Mouse (Mus musculus): ENCODE results near the gene Alk. TPM values are rescaled to one million over a fixed set of nuclear protein-coding genes. Genes with fewer than 3 reads are reported as not detected.
"Not testable (repeated sequence)": the region's sequence is repeated elsewhere in the genome, so short reads cannot be mapped to it uniquely, and the experiment has no call there.

The Alk gene
- total RNA-seq, 2 experiments from 2014 or later: not detected

DNA sequence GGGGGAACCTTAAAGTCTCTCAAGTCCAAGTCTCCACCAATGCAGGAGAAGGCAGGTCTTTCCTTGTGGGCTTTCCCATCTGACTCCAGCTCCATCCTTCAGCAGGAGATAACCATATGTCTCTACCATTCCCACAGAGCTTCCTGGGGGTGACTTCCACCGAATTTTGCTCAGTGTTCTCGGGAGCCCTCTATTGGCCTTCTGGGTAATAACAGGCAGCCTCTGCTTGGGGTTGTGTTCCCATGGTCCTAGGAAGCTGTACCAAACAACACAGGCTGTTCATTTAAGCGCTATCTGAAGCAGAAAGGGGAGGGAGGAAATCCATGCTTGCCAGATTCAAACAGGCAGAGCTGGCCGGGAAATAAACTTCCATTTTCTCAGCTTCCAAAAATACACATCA is 82.0 kb downstream of the Alk start:
- Histone ChIP-seq H3K27ac (no peak overlapping the region), H3K4me3 (no peak overlapping the region)
- DNase-seq: peak; percentile 46
- intact Hi-C loops (cut with DNase I): loop anchor here (10.0 kb wide), 2 partner anchors 158 to 558 kb away; no protein-coding TSS in a partner anchor
- TF ChIP-seq CTCF (IDR thresholded peaks at IDR 0.05): peak; percentile 79

DNA sequence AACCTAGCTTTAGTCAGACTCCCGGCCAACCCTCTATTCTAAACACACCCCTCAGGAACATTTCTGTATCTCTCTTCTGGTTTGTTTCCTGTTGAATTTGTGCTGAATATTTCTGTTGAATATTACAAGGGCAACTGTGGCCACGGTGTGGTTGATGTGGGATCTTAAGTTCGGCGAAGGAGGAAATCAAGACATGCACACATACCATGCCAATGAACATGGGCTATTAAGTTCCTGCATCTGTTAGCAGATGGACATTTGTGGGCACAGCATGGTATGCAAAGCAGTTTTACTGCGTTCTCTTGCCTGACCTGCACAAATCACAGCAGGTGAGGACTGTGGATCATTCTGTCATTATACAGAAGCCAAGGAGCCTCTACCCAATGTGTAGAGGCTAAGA is 83.1 kb downstream of the Alk start:
- H3K27ac ChIP-seq: no peak overlapping the region
- intact Hi-C loops (cut with DNase I): loop anchor here (10.0 kb wide), 2 partner anchors 157 to 557 kb away; no protein-coding TSS in a partner anchor
- no peak overlapping the region for H3K4me3 ChIP-seq
- TF ChIP-seq CTCF (IDR thresholded peaks at IDR 0.05): no peak
- no peak for DNase-seq

DNA sequence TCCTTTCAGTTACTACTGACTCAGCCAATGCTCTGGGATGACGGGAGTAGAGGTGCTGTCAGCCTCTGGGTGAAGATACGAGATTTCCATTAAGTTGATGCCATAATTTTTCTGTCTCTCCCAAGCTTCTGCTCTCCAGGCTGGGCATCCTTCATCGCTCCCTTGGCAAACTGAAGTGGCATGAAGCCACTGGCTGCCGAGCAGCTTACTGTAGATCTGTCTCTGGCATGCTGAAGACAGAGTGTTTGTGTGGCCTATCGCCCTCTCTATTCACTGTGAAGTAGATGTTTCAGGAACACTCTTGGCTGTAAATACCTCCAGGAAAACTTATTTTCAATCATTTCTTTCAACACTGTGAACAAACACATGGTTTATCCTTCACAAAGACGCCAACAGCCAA is 93.7 kb downstream of the Alk start:
- H3K4me3 ChIP-seq: no peak overlapping the region
- DNase-seq: no peak
- intact Hi-C loops (cut with DNase I): no loop called here
- TF ChIP-seq CTCF (IDR thresholded peaks at IDR 0.05): no peak
- no peak overlapping the region for H3K27ac ChIP-seq

DNA sequence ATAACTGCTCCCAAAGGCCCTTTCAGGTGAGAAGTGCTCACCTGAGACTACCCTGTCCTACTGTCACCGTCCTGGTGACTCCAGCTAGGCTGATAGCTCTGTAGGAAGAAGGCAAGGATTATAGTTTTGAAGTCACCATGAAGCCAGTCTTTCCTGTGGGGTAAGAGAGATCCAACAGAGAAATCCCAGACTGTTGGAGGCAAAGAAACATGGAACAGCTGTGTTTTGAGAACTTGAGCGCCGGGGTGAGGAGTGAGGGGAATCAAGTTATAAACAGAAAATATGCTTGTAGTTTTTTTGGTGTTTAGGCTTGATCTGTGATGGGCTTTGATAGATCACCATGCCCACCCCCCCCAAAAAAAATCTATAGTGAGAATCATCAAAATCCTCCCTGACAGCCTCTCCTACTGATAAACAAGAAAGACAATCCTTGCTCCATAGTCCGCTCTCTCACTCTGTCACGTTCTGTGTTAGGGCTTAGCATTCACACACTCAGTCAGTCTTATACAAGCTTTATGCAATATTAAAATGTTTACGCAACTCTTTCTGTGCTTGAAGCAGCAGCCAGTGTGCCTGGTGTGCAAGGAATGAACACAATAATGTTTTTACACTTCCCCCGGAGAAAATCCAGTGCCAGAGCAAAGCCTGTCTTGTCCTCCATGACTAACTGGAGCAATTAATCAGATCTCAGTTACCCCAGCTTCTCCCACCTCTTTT is 95.6 kb downstream of the Alk start:
- TF ChIP-seq CTCF (IDR thresholded peaks at IDR 0.05): no peak
- intact Hi-C loops (cut with DNase I): no loop called here
- DNase-seq: no peak
- no peak overlapping the region for H3K4me3 ChIP-seq
- H3K27ac ChIP-seq: no peak overlapping the region

DNA sequence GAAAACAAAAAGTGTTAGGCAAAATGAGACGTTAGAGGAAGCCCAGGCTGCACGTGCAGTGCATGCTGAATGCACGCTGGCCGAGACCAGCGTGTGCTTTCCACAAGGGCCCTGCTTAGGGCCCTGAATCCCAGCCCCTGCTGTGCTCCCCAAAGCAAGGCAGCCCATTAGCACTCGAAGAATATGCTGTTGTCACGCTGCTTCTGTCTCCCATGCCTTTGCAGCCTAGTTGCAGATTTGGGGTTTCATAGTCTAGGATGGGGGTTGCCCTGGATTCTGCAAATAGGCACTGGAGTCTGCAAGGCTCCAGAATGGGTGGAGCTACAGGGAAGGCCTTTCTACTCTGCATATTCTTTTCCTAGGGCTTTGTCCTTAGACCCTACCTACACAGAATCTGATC is 99.2 kb downstream of the Alk start:
- intact Hi-C loops (cut with DNase I): no loop called here
- no peak for TF ChIP-seq CTCF (IDR thresholded peaks at IDR 0.05)
- no peak for DNase-seq
- Histone ChIP-seq H3K4me3 (no peak overlapping the region), H3K27ac (no peak overlapping the region)

DNA sequence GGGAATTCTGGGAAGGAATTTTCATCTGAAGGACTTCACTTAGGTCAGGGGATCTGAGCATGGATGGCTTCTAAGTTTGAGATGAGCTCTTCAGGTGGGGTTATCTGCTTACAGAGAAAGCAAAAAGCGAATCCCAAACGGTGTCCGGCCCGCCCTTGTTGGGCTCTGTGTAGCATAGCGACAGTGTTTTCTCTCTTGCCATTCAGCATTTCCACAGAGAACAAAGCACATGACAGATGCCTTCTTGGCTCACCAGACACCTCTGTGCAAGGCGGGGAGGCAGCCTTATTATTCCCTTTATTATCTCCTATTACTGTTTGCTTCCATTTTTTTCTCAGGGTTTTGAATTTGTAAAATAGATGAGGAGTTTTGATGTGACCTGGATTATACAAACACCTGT is 99.8 kb downstream of the Alk start:
- no peak overlapping the region for H3K4me3 ChIP-seq
- DNase-seq: no peak
- H3K27ac ChIP-seq: no peak overlapping the region
- TF ChIP-seq CTCF (IDR thresholded peaks at IDR 0.05): no peak
- intact Hi-C loops (cut with DNase I): no loop called here

DNA sequence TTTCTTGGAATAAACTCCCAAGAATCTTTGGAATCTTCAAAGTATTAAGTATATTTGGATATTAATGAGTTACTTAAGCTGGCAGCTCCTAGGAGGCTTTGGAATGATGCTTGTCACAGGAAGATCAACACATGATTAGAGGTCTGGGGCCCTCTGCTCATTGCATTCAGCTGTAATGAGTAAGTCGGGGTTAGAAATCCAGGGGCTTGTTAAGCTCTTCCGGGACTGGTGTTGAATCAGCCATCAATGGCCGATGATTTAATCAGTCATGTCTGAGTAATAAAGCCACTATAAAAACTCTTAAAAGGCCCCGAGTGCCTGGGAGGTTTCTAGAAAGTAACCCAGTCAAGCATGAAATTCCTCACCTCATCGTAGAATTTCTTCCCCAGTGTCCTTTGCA is 109.0 kb downstream of the Alk start:
- intact Hi-C loops (cut with DNase I): no loop called here
- Histone ChIP-seq H3K4me3 (no peak overlapping the region), H3K27ac (no peak overlapping the region)
- no peak for DNase-seq
- TF ChIP-seq CTCF (IDR thresholded peaks at IDR 0.05): no peak

DNA sequence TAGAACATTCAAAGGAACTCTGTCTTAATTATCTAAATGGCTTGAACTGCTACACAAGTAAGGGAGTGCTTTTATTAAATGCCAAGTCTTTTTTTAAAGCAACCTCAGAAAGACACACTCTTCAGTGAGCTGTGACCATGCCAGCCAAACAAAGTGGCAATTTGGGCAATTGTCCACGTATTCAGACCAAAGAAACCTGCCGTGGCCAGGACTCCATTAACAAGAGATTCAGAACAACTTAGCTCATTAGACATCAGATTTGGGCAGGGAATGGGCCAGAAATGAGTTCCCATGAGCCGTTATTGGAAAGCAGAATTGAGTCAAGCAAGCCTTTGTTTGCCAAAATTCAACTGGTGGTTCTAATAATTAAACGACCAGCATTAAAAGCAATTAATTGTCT is 118.8 kb downstream of the Alk start:
- Histone ChIP-seq H3K27ac (no peak overlapping the region), H3K4me3 (no peak overlapping the region)
- no peak for DNase-seq
- intact Hi-C loops (cut with DNase I): no loop called here
- no peak for TF ChIP-seq CTCF (IDR thresholded peaks at IDR 0.05)

DNA sequence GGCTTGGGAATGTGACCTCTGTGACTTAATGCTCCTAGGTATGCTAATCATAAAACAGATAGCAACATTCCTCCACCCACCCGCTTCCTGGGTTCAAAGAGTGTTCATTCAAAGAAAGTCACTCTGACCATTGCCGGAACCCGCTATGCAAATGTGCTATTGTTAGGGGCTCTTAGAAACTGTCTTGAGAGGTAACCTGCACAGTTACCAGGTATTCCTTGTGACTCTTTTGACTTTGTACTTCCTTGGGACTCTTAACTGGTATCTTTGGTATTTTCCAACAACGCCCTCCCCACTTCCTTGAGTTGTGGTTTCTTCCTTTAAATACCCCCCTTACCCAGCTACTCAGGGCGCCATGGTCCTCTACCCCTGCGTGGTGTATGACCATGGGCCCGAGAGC is 125.2 kb downstream of the Alk start:
- H3K4me3 ChIP-seq; intact Hi-C loops (cut with DNase I); H3K27ac ChIP-seq; DNase-seq: not testable (repeated sequence)

DNA sequence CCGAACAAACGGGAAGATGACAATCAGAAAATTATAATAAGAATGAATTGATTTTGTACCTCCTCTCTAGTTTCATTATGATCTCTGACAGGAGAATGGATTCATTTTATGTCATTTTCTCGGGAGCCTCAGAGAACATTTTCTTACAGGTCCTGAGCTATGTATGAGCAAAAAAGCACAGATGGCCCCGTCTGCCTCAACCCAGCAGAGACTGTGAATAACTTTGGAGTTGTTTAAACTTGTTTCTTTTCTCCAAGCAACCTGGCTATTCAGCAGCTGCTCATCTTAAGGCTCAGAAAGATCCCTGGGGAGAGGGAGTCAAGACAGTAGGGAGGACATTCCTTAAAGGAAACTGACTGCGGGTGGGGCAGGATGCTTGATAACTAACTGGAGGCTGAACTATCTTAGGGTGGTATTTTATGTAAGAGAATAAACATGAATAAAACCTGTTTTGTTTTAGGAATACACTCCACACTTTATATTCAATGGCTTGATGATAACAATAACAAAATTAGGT is 126.5 kb downstream of the Alk start:
- Histone ChIP-seq H3K27ac (no peak overlapping the region), H3K4me3 (no peak overlapping the region)
- no peak for DNase-seq
- intact Hi-C loops (cut with DNase I): no loop called here
- no peak for TF ChIP-seq CTCF (IDR thresholded peaks at IDR 0.05)

DNA sequence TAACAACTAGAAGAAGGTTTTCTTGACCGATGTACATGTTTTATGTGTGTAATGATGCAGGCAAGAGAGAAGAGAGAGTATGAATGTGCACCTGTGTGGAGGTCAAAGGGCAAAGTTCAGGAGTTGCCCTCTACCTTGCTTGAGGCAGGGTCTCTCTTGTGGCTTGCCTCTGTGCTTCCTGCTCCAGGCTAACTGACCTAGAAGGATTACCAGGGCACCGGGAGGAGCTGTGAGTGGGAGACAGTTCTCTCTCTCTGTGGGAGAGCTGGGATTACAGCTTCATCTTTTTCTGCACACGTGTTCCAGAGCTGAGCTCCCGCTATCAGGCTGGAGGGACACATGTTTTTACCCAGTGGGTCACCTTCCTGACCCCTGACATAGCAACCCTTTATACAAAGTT is 127.5 kb downstream of the Alk start:
- H3K4me3 ChIP-seq: no peak overlapping the region
- no peak overlapping the region for H3K27ac ChIP-seq
- intact Hi-C loops (cut with DNase I): no loop called here
- no peak for TF ChIP-seq CTCF (IDR thresholded peaks at IDR 0.05)
- DNase-seq: no peak

DNA sequence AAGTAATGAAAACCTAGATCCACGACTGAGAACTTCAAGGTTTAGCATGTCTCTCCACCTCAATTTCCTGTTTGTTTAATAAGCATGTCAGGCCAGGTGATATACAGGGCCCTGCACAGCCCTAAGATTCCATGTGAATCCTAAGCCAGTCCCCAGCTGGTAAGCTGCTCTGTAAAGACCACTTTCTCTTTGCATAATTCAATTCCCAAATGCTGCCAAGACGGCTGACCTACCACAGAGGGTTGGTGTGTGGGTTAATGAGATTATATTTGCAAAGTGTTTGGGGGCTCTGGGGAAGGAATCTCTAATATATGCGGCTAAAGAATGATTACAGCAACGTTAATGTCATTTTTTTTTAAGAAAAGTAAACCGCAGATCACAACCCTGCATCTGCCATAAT is 130.3 kb downstream of the Alk start:
- Histone ChIP-seq H3K27ac (no peak overlapping the region), H3K4me3 (no peak overlapping the region)
- TF ChIP-seq CTCF (IDR thresholded peaks at IDR 0.05): no peak
- intact Hi-C loops (cut with DNase I): no loop called here
- no peak for DNase-seq

DNA sequence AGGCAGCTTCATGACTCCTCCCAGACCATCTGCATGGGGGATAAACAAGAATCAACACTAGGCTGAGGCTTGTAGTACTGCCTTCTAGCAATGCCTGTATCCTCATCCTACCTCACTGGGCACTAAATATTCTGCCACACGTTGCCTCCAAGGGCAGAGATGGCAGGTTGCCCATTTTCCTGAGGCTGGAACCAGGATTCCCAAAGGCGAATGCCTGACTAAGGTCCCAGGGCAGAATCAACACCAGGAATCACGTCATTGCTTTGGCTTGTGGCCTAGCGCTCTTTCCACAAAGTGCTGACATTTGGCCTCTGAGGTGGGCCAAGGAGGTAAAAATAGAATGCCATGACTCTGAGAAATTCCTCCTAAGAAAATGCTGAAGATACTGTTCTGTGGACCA is 155.9 kb downstream of the Alk start:
- no peak for TF ChIP-seq CTCF (IDR thresholded peaks at IDR 0.05)
- peak overlapping the region; percentile 82 for H3K27ac ChIP-seq
- DNase-seq: peak; percentile 88
- intact Hi-C loops (cut with DNase I): no loop called here
- no peak overlapping the region for H3K4me3 ChIP-seq

All from gastrocnemius, adult 2 months (tissue).